Mouse (Mus musculus) midbrain, embryonic 16.5 days (tissue): Measurements from ENCODE around the gene Pcmtd2. TPM values are rescaled to one million over a fixed set of nuclear protein-coding genes. Genes with fewer than 3 reads are reported as not detected.
"Not testable (repeated sequence)": the region's sequence is repeated elsewhere in the genome, so short reads cannot be mapped to it uniquely, and the experiment has no call there.

Experiments
- ATAC-seq: fragments of 200-750 bp; cut with Nextera tagmentation; 2 replicates; pipeline ENCODE4 v1.8.0; 2017; ENCODE audit warnings: moderate TSS enrichment
- H3K27ac ChIP-seq: fragments of 300-500 bp; sonication (generic); 2 replicates; pipeline ENCODE4 v1.5.1; 2014; ENCODE audit warnings: mild to moderate bottlenecking, low read length, mixed read lengths
- H3K27me3 ChIP-seq: fragments of 300-500 bp; sonication (generic); 2 replicates; pipeline ENCODE4 v1.6.1; 2014; ENCODE audit warnings: low read depth, low read length, mixed read lengths; ENCODE audit not compliant: control insufficient read depth, insufficient read depth
- H3K36me3 ChIP-seq: fragments of 300-500 bp; sonication (generic); 2 replicates; pipeline ENCODE4 v1.6.1; 2014; ENCODE audit warnings: mild to moderate bottlenecking, low read length, moderate library complexity, mixed read lengths; ENCODE audit not compliant: control insufficient read depth, insufficient read depth
- H3K4me1 ChIP-seq: fragments of 300-500 bp; sonication (generic); 2 replicates; pipeline ENCODE4 v1.6.1; 2014; ENCODE audit warnings: mild to moderate bottlenecking, low read length, mixed read lengths; ENCODE audit not compliant: control insufficient read depth, insufficient read depth
- H3K4me2 ChIP-seq: fragments of 300-500 bp; sonication (generic); 2 replicates; pipeline ENCODE4 v1.6.1; 2014; ENCODE audit warnings: mild to moderate bottlenecking, low read length, mixed read lengths
- H3K4me3 ChIP-seq: fragments of 300-500 bp; sonication (generic); 2 replicates; pipeline ENCODE4 v1.5.1; 2014; ENCODE audit warnings: low read depth, mild to moderate bottlenecking, low read length, moderate library complexity, mixed read lengths
- H3K9ac ChIP-seq: fragments of 300-500 bp; sonication (generic); 2 replicates; pipeline ENCODE4 v1.6.1; 2014; ENCODE audit warnings: low read depth, low read length, mixed read lengths
- H3K9me3 ChIP-seq: fragments of 300-500 bp; sonication (generic); replicated peaks from 2 replicates; pipeline ENCODE4 v1.6.1; 2014; ENCODE audit warnings: mild to moderate bottlenecking, low read length, mixed read lengths; ENCODE audit not compliant: control insufficient read depth, poor library complexity, severe bottlenecking
- WGBS: fragments of 180-500 bp; shearing (Covaris S2); extraction: QIAGEN DNeasy Blood & Tissue Kit; methylation state at CpG from one replicate; pipeline ENCODE4 v1.1.7; 2014; 5-methylcytosine and 5-hydroxymethylcytosine counted together
- polyA plus RNA-seq: library from polyadenylated mRNA; unstranded; fragments of >200 nt; fragmentation: Nextera tagmentation; extraction: Ambion mirVana; gene quantifications from 2 replicates; pipeline ENCODE4 v1.2.1, GENCODE M21; 2015

The Pcmtd2 gene
- polyA plus RNA-seq, result 34.4 and 36.4 TPM in 2 replicates

- peak; percentile 99 for ATAC-seq
- Histone ChIP-seq H3K4me2 (peak within 1 kb of the TSS; percentile 61), H3K4me3 (peak within 1 kb of the TSS; percentile 69), H3K27me3 (no peaks in the 10 kb centered on the region), H3K9ac (peak within 1 kb of the TSS; percentile 81), H3K36me3 (peaks cover 5% of the 10 kb centered on the region; the same call in 1 of the 2 replicates), H3K9me3 (no peaks in the 10 kb centered on the region), H3K4me1 (peaks cover 15% of the 10 kb centered on the region), H3K27ac (peak within 1 kb of the TSS; percentile 84)
- WGBS, result under 1% methylated on average over 35 of the region's 35 CpGs
Observed at GRCm38 (mm10) chr2:181837372-181838292, at the start of gene Pcmtd2. Pcmtd2 (plus strand) TSS chr2:181837854.

- no peak overlapping the region for H3K4me2 ChIP-seq
- H3K4me1 ChIP-seq, result no peaks in the 10 kb centered on the region
- no peak overlapping the region for H3K4me3 ChIP-seq
- H3K9me3 ChIP-seq, result no peaks in the 10 kb centered on the region
- H3K9ac ChIP-seq, result no peak overlapping the region
- no peaks in the 10 kb centered on the region for H3K27me3 ChIP-seq
- H3K36me3 ChIP-seq, result no peaks in the 10 kb centered on the region; the same call in 1 of the 2 replicates
- WGBS, result 84% methylated on average over 6 of the region's 6 CpGs
- ATAC-seq, result no peak
- no peak overlapping the region for H3K27ac ChIP-seq
Observed at GRCm38 (mm10) chr2:181789396-181789795, 48.3 kb upstream of the Pcmtd2 start.

GRCm38 (mm10) chr2:181793186-181793585 is 44.5 kb upstream of the Pcmtd2 start:
- H3K27ac ChIP-seq, H3K9me3 ChIP-seq, H3K4me1 ChIP-seq, H3K4me3 ChIP-seq, ATAC-seq, H3K36me3 ChIP-seq, H3K4me2 ChIP-seq, H3K27me3 ChIP-seq, H3K9ac ChIP-seq: not testable (repeated sequence)
- 82% methylated on average over 8 of the region's 8 CpGs for WGBS

- no peaks in the 10 kb centered on the region for H3K4me1 ChIP-seq
- H3K27ac ChIP-seq, result no peak overlapping the region
- no peaks in the 10 kb centered on the region for H3K9me3 ChIP-seq
- H3K36me3 ChIP-seq, result peaks cover 7% of the 10 kb centered on the region
- H3K4me2 ChIP-seq, result no peak overlapping the region
- 0 out of 2 replicates have a peak, but pooled peaks have one; percentile 21 for ATAC-seq
- H3K9ac ChIP-seq, result no peak overlapping the region
- WGBS, result 69% methylated on average over 3 of the region's 3 CpGs
- H3K27me3 ChIP-seq, result no peaks in the 10 kb centered on the region
- no peak overlapping the region for H3K4me3 ChIP-seq
Observed at GRCm38 (mm10) chr2:181795641-181796130, 42.0 kb upstream of the Pcmtd2 start.

GRCm38 (mm10) chr2:181797672-181798071 is 40.0 kb upstream of the Pcmtd2 start:
- Histone ChIP-seq H3K27me3 (no peaks in the 10 kb centered on the region), H3K4me1 (no peaks in the 10 kb centered on the region), H3K36me3 (peaks cover 15% of the 10 kb centered on the region), H3K9me3 (no peaks in the 10 kb centered on the region), H3K27ac (no peak overlapping the region), H3K4me3 (no peak overlapping the region), H3K9ac (no peak overlapping the region), H3K4me2 (no peak overlapping the region)
- no peak for ATAC-seq
- 76% methylated on average over 8 of the region's 8 CpGs for WGBS

- Histone ChIP-seq H3K9me3 (no peaks in the 10 kb centered on the region), H3K4me2 (no peak overlapping the region), H3K4me1 (no peaks in the 10 kb centered on the region), H3K36me3 (peaks cover 14% of the 10 kb centered on the region), H3K9ac (no peak overlapping the region), H3K27ac (no peak overlapping the region), H3K4me3 (no peak overlapping the region), H3K27me3 (no peaks in the 10 kb centered on the region)
- no peak for ATAC-seq
- 78% methylated on average over 2 of the region's 2 CpGs for WGBS
Observed at GRCm38 (mm10) chr2:181829032-181829650, 8.5 kb upstream of the Pcmtd2 start.

- 65% methylated on average over 2 of the region's 2 CpGs for WGBS
- no peaks in the 10 kb centered on the region for H3K27me3 ChIP-seq
Observed at GRCm38 (mm10) chr2:181832745-181833144, 4.9 kb upstream of the Pcmtd2 start.

GRCm38 (mm10) chr2:181838293-181838680 is 633 bp downstream of the Pcmtd2 start:
- peak overlapping the region; percentile 81 for H3K9ac ChIP-seq
- H3K4me2 ChIP-seq, result peak overlapping the region; percentile 61
- peak; percentile 34; the same call in 1 of the 2 replicates for ATAC-seq
- H3K27ac ChIP-seq, result peak overlapping the region; percentile 84
- peaks cover 15% of the 10 kb centered on the region for H3K4me1 ChIP-seq
- no peaks in the 10 kb centered on the region for H3K27me3 ChIP-seq
- no peaks in the 10 kb centered on the region for H3K9me3 ChIP-seq
- 0% methylated on average over 3 of the region's 3 CpGs for WGBS
- H3K4me3 ChIP-seq, result peak overlapping the region; percentile 69
- peaks cover 6% of the 10 kb centered on the region; the same call in 1 of the 2 replicates for H3K36me3 ChIP-seq

More at GRCm38 (mm10) chr2:181832745-181833144, 4.9 kb upstream of the Pcmtd2 start:
- no peak overlapping the region for H3K27ac ChIP-seq
- no peaks in the 10 kb centered on the region for H3K9me3 ChIP-seq
- no peak for ATAC-seq
- no peak overlapping the region for H3K4me3 ChIP-seq
- peaks cover 4% of the 10 kb centered on the region; the same call in 1 of the 2 replicates for H3K4me1 ChIP-seq
- H3K36me3 ChIP-seq, result 0 out of 2 replicates have a peak, but pooled peaks cover 4% of the 10 kb centered on the region
- H3K9ac ChIP-seq, result no peak overlapping the region
- no peak overlapping the region for H3K4me2 ChIP-seq
